Mouse (Mus musculus) testis, adult 2 months (tissue): Measurements from ENCODE around the gene Thoc7.

Experiments
- CTCF ChIP-seq: fragments of 200-500 bp; IDR thresholded peaks from 2 replicates; pipeline ENCODE4 v1.5.1; 2012; ENCODE audit warnings: low read depth, mild to moderate bottlenecking, inconsistent platforms, low read length, moderate library complexity; ENCODE audit not compliant: control insufficient read depth, insufficient read depth, insufficient replicate concordance
- POLR2A ChIP-seq: fragments of 200-500 bp; IDR thresholded peaks from 2 replicates; pipeline ENCODE4 v1.6.1; 2012; ENCODE audit warnings: low read depth, mild to moderate bottlenecking, inconsistent platforms, low read length, moderate library complexity; ENCODE audit not compliant: control insufficient read depth

DNA sequence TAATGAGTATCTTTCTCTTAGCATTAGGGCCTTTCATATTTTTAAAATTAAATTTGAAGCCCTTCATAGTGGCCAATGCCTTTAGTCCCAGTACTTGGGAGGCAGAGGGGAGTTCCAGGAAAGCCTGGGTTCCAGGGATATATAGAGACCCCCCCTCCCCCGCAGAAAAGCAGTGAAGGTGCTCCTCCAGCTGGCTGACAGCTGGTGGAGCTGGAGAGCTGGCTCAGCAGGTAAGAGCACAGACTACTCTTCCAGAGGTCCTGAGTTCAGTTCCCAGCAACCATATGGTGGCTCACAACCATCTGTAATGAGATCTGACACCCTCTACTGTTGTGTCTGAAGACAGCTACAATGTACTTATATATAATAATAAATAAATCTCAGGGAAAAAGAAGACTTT, 6.0 kb upstream of the Thoc7 start:
- TF ChIP-seq CTCF = no peak
- TF ChIP-seq POLR2A = no peak
